Mouse (Mus musculus): ENCODE results near the gene Atg16l2.

Atg16l2 gene

GRCm38 (mm10) chr7:101291211-101291610, 10.8 kb downstream of the Atg16l2 start:
- DNase-seq, result no peak

GRCm38 (mm10) chr7:101290401-101290800, 11.7 kb downstream of the Atg16l2 start:
- peak; percentile 11 for DNase-seq

GRCm38 (mm10) chr7:101288436-101288835, 13.6 kb downstream of the Atg16l2 start:
- DNase-seq, result peak; percentile 32

GRCm38 (mm10) chr7:101287820-101288219, 14.2 kb downstream of the Atg16l2 start:
- DNase-seq, result no peak

GRCm38 (mm10) chr7:101286891-101287290, 15.2 kb downstream of the Atg16l2 start:
- no peak for DNase-seq

- no peak for DNase-seq
Measured at GRCm38 (mm10) chr7:101284504-101284903, 17.5 kb downstream of the Atg16l2 start.

GRCm38 (mm10) chr7:101282721-101283120, 19.3 kb downstream of the Atg16l2 start:
- no peak for DNase-seq

GRCm38 (mm10) chr7:101272466-101273160, 29.4 kb downstream of the Atg16l2 start:
- DNase-seq, result no peak

- DNase-seq, result no peak
Measured at GRCm38 (mm10) chr7:101271602-101272001, 30.4 kb downstream of the Atg16l2 start.

GRCm38 (mm10) chr7:101267457-101268259, 34.4 kb downstream of the Atg16l2 start:
- no peak for DNase-seq

GRCm38 (mm10) chr7:101263511-101263910, 38.5 kb downstream of the Atg16l2 start:
- no peak for DNase-seq

GRCm38 (mm10) chr7:101261941-101262546, 40.0 kb downstream of the Atg16l2 start:
- no peak for DNase-seq

GRCm38 (mm10) chr7:101258482-101258881, 43.6 kb downstream of the Atg16l2 start:
- DNase-seq, result no peak

- no peak for DNase-seq
Measured at GRCm38 (mm10) chr7:101253071-101253470, 49.0 kb downstream of the Atg16l2 start.

- no peak for DNase-seq
Measured at GRCm38 (mm10) chr7:101249173-101249572, 52.9 kb downstream of the Atg16l2 start.

GRCm38 (mm10) chr7:101248760-101249159, 53.3 kb downstream of the Atg16l2 start:
- DNase-seq, result no peak

GRCm38 (mm10) chr7:101236712-101237473, 65.2 kb downstream of the Atg16l2 start:
- DNase-seq, result no peak

GRCm38 (mm10) chr7:101232716-101233115, 69.3 kb downstream of the Atg16l2 start:
- DNase-seq, result no peak

- DNase-seq, result no peak
Measured at GRCm38 (mm10) chr7:101231458-101231857, 70.6 kb downstream of the Atg16l2 start.

GRCm38 (mm10) chr7:101229336-101229735, 72.7 kb downstream of the Atg16l2 start:
- no peak for DNase-seq

- DNase-seq, result no peak
Measured at GRCm38 (mm10) chr7:101223501-101223900, 78.5 kb downstream of the Atg16l2 start.

GRCm38 (mm10) chr7:101216724-101217123, 85.3 kb downstream of the Atg16l2 start:
- no peak for DNase-seq

All from cerebellum, adult 9-11 months (tissue).